Mouse (Mus musculus): Measurements from ENCODE around the gene Cd79a.

The Cd79a gene

GRCm38 (mm10) chr7:24897224-24897623 is at the start of gene Cd79a:
TSS of gene Cd79a (plus strand) at chr7:24897381.
- DNase-seq (ENCODE audit: extremely low spot score), result no peak

DNA sequence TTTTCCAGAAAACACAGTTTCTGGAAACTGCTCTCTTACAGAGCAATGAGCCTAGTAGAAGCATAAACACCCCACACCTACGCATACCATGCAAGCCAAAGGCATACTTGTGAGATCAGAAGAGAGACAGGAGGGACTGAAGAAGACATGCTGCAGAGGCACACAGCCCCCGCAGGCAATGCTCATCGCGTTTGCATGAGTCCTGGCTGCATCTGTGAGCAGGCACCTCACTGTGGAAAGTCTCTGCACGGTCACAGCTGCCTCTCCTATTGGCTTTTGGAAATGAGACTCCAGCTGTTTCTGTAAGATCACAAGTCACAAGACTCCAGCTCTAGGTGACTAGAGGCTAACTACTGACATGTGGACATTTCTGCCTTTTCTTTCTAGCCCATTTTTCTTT is 47.0 kb upstream of the Cd79a start:
- DNase-seq (ENCODE audit: extremely low spot score), result no peak

GRCm38 (mm10) chr7:24850899-24851303 is 46.3 kb upstream of the Cd79a start:
- DNase-seq (ENCODE audit: extremely low spot score), result peak; percentile 61

- no peak for DNase-seq (ENCODE audit: extremely low spot score)
These were observed 45.4 kb upstream of the Cd79a start for GRCm38 (mm10) chr7:24851596-24852325.

DNA sequence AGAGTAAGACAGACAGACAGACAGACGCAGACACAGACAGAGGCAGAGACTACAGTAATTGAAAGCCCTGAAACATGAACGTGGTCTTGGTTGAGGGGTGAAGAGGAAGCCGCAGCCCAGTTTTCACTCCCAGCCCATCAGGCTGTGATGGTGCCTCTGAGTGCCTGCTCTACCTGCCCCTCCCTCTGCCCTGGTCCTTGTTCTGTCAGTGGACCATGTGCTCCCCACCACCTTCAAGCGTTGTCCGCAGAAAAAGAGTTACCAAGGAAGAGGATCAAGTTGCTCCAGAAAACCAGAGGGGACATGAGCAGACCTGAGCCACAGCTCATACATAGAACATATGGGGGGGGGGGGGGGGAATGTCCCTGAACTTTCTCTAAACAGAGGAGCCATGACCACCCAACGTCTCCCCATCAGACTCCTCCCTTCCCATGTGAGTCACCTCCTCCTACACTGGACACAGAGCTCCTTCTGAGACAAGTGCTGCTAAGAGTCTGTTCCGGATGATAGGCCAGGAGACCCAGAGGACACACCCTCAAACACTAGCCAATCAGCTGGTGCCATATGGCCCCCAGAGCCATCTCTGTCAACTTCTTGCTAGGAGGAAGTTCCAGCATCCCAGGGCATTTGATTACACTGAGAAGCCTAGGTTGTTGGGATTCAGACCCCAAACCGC is 44.5 kb upstream of the Cd79a start:
- DNase-seq (ENCODE audit: extremely low spot score), result no peak

DNA sequence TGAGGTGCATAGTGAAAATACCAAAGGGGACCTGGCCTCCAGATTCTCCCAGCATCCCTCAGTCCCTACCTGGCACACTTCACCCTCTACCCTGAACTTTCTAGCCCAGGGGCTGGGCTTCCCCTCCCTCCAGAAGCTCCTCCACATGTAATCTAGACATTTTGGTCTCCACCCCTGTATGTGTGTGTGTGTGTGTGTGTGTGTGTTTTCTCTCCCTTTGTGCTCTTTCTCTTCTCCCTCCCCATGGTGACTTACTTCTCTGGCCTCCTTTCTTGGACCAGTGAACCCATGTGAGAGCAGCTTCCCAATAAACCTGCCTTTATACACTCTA is 44.0 kb upstream of the Cd79a start:
- no peak for DNase-seq (ENCODE audit: extremely low spot score)

- DNase-seq (ENCODE audit: extremely low spot score), result no peak
These were observed 43.5 kb upstream of the Cd79a start for GRCm38 (mm10) chr7:24853695-24854094.

- no peak for DNase-seq (ENCODE audit: extremely low spot score)
These were observed 40.6 kb upstream of the Cd79a start for GRCm38 (mm10) chr7:24856460-24857120.

DNA sequence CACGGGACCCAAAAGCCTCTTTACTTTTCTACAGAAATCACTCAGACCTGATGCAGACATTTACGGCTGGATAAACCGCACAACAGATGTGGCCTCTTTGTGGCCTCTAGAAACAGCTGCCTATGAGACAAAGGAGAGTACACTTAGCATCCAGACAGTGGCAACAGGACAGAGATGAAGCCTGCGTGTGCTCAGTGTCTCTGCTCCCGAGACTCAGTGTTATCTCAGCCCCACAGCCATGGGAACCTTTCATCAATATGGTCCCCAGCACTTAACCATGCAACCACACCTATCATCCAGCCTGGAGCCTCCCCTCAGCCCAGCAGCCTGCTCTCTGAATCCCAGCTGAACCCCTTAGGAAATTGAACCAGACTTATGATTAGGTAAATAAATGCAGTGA is 37.9 kb upstream of the Cd79a start:
- no peak for DNase-seq (ENCODE audit: extremely low spot score)

- DNase-seq (ENCODE audit: extremely low spot score), result no peak
These were observed 35.3 kb upstream of the Cd79a start, which contains the start of gene Gm9844 for GRCm38 (mm10) chr7:24861913-24862312. TSS of gene Gm9844 (plus strand) at chr7:24862213.

DNA sequence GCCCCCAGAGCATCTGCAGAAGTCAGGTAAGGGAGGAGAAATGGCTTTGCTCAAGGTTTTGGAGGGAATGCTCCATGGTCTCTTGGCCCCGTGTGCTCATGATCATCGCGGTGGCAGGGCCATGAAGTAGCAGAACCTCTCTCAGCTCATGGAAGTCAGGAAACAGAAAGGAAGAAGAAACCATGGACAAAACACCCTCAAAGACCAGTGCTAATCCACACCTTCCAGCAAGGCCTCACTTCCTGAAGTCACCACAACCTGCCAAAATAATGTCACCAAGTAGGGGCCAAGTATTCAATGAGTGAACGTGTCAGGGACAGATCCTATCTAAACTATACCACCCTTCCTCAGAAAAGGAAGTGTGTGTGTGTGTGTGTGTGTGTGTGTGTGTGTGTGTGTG is 34.3 kb upstream of the Cd79a start:
- no peak for DNase-seq (ENCODE audit: extremely low spot score)

DNA sequence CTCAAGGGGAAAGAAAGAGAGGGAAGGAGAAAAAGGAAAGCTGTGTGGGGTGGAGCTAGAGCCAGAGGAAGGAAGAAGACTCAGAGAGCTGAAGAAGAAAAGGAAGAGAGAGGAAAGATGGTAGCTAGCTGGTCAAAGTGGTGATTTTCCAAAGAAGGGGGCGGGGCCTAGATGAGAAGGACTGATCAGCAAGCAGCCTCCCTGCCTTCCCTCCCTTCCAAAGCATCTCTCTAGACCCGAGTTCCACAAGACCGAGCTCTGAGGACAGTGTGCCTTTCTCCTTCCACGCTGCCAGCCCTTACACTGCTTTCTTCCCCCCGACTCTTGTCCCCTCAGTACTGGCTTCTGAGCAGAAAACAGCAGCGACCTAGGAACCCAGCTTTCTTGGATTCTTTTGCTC is 33.0 kb upstream of the Cd79a start:
- no peak for DNase-seq (ENCODE audit: extremely low spot score)

- DNase-seq (ENCODE audit: extremely low spot score), result no peak
These were observed 28.1 kb upstream of the Cd79a start for GRCm38 (mm10) chr7:24869080-24869479.

GRCm38 (mm10) chr7:24869532-24870165 is 27.5 kb upstream of the Cd79a start, which contains the start of the genes Lypd4 and Dmrtc2:
TSS of gene Lypd4 (minus strand) at chr7:24869941.
TSS of gene Dmrtc2 (plus strand) at chr7:24870057.
- no peak for DNase-seq (ENCODE audit: extremely low spot score)

DNA sequence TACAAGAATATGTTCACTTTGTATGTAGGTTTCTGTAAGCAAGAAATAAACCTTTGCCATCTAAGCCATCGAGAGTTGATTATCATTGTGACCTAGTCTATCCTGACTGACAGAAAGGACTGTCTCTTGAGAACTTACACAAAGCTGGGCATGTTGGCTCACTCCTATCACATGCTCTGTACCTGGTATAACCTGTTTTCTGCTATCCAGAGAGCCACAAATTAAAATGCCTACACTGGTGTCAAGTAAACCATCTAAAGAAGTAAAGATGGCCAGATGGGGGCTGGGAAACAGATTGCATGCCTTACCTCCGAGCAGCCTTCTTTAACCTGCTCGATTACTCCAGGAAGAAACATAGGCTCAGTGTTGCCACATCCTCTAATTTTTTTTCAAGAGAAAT is 19.6 kb upstream of the Cd79a start:
- no peak for DNase-seq (ENCODE audit: extremely low spot score)

DNA sequence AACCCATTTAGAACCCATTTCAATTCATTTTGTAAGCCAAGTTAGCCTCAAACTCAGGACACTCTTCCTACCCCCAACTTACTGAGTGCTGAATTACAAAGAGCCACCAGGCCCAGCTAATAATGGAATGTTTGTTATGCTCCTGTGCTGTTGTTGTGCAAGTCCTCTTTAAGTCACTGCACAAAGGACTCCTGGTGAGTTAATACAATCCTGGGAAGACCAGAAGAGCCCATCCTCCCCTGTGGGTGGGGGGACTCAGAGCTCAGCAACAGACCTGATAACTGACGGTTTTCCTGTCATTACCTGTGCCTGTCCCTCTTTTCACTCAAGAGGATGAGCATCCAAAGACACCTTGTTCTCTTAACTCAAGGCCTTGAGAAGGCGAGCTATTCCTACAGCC is 17.6 kb upstream of the Cd79a start:
- no peak for DNase-seq (ENCODE audit: extremely low spot score)

- no peak for DNase-seq (ENCODE audit: extremely low spot score)
These were observed 14.6 kb upstream of the Cd79a start for GRCm38 (mm10) chr7:24882416-24883199.

DNA sequence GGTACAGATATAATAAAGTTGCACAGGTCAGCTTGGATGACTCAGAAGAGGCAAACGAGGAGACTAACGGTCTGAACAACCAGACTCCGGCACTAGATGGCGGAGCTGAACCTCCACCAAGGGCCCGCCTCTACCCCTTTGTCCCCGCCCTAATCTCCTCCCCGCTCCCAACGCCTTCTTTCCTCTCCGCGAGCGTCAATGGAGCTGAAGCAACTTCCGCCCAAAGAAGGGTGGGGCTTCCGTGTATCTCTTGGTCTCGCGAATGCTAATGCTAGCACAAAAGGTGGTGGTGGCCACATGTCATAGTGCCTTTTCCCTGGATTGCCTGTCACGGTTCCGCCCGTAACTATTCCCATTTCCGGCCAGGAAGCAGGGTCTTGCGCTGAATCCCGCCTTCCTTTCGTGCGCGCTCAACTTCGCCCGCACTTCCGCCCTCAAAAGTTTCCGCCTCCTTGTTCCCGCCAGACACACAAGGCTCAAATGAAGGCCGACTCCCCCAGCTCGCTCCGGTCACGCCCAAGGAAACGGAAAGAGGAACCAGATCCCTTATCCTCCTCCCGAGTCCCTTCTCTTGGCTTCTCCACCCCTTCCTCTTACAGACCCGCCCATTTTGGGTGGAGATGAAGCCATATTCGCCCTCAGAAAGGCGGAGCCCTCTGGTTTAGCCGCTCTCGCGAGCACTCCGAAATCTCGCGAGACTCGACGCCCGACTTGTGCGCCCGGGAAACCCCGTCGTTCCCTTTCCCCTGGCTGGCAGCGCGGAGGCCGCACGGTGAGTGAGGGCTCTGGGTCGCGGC is 13.1 kb upstream of the Cd79a start, which contains the start of gene Rps19:
Rps19 (plus strand) TSS at position 476 of the 797 bp plus-strand sequence.
- DNase-seq (ENCODE audit: extremely low spot score), result peak; percentile 98

DNA sequence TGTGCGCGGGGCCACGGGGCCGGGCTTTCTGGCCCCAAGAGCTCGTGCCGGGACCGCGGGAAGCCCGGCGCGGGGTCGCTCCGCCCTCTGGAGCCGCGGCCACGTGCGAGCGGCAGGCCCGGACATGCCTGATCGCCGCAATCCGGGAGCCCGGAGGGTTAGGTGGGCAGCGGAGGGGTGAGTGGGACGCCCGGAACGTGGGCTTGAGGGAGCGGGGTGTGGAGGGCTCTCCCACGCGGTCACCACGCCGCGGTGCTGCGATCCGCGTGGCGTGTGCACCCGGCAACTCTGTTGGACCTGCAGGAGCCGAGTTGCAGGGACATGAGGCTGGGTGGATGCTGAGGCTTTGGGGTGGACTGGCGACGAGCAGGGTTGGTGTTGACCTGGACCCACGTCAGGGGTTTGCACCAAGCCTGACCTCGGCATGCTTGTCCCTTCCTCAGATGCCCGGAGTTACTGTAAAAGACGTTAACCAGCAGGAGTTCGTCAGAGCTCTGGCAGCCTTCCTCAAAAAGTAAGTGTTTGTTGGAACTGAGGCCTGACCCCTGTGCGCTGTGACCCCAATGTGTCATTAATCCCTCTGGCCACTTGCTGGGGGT is 12.4 kb upstream of the Cd79a start:
- DNase-seq (ENCODE audit: extremely low spot score), result no peak
